Mouse (Mus musculus): ENCODE results near the gene Gzf1. TPM values are rescaled to one million over a fixed set of nuclear protein-coding genes. Genes with fewer than 3 reads are reported as not detected.

Gzf1 gene
- total RNA-seq (2021) (10 to 100 TPM; 26.8 to 31.7 TPM), polyA plus RNA-seq (2012; rRNA removed) (7.7 and 10.5 TPM in 2 replicates)
- long read RNA-seq, full-length matches to known transcripts = 5 of 8 reads
- long read RNA-seq, partial matches to known transcripts = 3 of 8 reads
- long read RNA-seq, other reads (novel, unspliced or antisense) = 0 of 8 reads

GRCm38 (mm10) chr2:148680775-148681291 lies at the start of gene Gzf1:
Gene Gzf1 (plus strand): TSS chr2:148681023.
- DNase-seq = peak; percentile 100

DNA sequence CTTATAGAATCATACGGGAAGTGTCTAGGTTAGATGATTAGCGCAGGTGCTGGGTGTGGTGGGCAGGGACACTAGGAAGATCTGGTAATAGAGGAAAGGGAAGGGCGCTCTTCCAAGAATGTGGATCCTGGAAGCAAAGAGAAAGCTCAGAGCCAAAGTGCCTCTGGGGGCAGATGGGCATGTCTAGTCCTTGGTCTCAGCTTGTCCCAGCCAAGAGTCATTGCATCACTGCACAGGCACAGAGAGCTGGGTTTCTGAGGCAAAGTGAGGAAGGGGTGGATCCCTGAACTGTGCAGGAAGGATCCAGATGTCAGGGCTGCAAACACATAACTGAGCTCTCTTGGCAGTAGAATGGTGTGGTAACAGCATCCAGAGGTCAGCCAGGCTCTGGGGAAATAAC lies 49.2 kb upstream of the Gzf1 start:
- DNase-seq = peak; percentile 31

DNA sequence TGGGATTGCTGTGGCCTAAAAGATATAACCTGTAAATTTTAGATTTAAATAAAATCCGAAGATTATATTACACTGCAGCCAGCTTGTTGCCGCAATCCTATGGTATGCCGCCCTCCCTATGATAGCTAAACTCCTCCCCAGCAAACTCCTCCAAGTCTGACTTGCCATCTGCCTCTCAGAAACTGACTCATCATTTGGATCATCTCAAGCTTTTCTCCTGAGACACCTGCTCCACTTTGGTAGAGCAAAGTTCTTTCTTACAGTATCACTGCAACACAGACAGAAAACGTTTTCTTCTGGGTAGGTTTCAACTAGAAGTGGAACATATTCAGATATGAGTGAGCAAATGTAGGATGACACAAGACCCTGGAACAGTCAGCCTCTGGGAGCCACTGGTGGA lies 46.4 kb upstream of the Gzf1 start:
- no peak for DNase-seq

DNA sequence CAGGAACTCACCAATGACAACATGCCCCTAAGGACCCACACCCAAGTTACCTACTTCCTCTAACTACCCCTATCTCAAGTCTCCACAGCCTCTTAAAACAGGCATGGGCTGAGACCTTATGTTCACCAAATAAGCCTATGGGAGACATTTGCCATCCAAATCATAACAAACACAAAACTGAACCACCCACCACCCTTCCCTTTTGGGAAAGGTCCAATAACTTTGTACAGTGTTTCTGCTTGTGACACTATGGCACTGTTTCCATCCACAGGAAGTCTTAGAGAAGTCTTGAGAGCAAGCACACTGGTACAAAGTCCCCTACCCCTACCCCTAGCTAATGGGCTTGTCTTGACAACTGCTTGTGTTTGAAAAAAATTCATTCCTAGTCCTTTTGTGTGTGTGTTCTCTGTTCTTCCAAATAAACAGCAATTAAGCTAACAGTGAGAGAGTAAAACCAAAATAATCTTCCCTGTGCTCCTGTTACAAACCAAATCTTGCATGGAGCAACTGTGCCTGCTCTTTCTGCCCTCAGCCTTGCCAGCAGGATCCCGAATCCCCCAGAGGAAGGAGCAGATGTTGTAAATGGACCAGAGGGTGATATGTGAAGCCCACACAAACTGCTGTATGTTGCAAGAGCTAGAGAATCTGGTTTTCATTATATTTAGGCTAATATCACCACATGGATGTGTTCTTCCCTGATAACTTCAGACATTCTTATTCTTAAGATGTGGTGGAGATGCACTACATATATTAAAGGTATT lies 38.0 kb upstream of the Gzf1 start:
- no peak for DNase-seq

DNA sequence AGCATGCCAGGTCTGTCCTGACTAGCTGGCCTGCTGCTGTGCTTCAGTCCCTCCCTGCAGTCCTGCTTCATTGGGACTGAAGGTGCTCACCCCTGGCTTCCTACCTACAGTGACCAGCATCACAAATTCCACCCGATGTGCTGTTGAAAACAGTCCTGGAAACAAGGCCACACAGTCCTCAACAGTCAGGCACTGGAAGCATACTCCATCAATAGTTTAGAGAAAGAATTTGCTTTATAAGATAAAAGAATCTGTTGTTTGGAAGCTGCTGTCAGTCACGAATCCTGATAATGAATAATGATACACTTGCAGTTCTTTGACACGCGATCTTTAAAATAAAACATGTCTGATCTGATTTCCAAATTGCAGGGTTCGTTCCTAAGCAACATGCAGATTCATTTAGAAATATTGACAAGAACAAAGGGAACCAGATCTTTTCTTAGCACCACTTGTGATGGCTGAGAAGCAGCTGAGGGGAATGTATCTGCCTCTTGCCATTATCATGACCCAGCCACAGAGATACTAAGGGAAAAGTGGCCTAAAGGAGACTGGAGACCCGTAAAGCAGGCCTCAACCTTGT lies 36.3 kb upstream of the Gzf1 start:
- no peak for DNase-seq

DNA sequence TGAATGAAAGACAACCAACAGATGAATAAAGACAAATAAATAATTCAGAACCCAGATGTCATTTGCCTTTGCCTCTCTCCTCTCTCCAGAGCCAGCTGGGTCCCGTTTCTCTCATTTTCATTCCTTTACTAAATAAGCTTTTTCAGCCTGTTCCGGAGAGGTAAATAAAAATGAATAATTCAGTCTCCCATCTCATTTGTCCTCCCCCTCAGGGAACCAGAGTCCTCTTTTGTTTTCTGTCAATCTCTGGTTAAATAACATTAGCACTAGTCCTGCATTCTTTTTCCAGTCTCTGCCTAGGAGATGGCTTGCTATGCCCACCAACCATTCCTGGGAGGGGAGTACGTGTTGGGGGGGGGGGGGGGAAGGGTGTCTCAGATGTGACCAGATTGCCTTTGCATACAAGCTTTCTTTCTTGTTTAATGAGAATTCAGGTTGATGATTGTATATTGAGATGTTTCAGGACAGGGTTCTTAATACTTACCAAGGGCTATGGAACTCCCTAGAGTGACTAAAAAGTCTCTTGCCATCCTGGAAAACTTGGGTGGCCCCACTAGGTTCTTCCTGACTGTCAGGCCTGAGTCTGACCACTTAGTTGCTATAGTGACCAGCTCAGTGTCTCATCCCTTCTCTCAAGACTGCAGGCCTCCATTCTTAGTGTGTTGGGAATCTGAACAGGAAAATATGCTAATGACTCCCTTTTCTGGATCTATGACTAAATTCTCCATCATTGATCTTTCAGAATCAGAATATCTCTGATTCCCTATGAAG lies 30.1 kb upstream of the Gzf1 start:
- no peak for DNase-seq

DNA sequence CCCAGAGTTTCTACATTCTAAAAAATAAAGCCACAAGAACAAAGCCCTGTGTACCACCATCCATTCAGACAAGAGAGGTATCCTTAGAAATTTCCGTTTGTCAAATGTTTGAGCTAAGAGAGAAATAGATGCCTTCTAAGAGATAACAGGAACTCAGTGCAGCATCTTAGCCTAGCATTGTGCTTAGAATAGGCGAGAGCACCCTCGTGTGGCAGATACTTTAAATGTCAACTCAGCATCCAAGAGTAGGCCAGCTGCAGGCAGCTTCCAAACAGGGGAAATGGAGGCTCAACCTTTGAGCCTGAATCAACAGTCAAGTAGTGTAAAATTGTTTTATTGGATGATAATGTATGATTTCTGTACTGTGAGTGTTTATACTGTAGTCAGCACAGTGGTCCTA lies 25.9 kb upstream of the Gzf1 start:
- DNase-seq = peak; percentile 70

DNA sequence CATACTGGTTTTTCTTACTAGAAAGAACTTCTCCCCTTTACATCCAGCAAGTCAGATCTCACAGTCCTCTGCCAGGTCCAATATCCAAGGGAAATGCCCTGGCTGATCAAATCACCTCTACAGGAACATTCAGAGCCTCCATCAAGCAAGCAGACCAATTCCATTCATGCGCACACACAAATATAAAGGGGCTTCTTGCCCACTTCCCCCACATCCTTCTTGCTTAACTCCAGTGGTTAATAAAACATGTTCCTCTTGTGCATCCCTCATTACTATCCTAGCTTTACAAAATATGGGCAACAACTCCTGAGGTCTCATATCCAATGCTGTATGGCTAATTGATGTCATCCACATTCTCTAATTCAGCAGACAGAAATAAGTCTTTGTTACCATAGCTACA lies 17.4 kb upstream of the Gzf1 start:
- DNase-seq = no peak

- peak; percentile 100 for DNase-seq
Observed at GRCm38 (mm10) chr2:148672199-148673096, 8.4 kb upstream of the Gzf1 start, which contains the start of gene Nxt1. Gene Nxt1 (plus strand): TSS chr2:148672601.

- DNase-seq = peak; percentile 77
Observed at GRCm38 (mm10) chr2:148677801-148678200, 3.0 kb upstream of the Gzf1 start.

DNA sequence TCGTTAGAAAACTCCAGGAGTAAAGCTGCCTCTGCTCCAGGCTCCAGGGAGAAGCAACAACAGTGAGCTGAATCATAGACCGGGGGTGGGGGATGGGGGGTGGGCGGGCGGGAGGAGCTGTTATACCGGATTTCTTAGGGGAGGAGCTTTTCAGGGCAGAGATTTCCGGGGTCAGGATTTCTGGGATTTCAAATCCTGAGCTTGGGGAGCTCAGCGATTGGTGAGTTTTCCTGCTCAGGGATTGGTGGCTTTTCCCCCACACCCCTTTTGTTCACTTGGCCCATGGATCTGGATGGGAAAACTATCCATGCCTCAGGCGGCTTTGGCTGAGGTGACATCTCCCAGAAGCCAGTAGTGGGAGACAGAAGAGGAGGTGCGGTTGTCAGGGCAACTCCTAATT lies 1.5 kb upstream of the Gzf1 start:
- peak; percentile 85 for DNase-seq

GRCm38 (mm10) chr2:148681461-148681891 lies 653 bp downstream of the Gzf1 start:
- peak; percentile 69 for DNase-seq

GRCm38 (mm10) chr2:148683031-148683430 lies 2.2 kb downstream of the Gzf1 start:
- DNase-seq = peak; percentile 54

DNA sequence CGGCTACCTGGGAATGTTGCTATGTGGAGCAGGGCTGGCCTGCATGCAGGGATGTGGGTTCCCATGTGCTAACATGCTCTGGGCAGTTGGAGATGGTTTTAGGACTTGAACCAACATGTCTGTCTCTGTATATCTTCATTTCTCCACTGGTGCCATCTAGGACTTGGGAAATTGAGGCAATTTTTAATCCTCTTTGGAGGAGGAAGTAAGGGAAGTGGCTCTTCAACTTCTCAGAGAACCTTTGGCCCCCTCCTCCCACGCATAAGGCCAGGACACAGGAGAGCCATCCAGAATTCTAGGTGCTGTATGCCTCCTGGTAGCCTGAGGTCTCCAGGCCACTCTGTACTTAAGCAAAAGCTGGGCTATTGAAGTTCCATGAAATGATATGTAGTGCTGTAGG lies 4.1 kb downstream of the Gzf1 start:
- DNase-seq = no peak

GRCm38 (mm10) chr2:148685709-148686108 lies 4.9 kb downstream of the Gzf1 start:
- peak; percentile 19 for DNase-seq

DNA sequence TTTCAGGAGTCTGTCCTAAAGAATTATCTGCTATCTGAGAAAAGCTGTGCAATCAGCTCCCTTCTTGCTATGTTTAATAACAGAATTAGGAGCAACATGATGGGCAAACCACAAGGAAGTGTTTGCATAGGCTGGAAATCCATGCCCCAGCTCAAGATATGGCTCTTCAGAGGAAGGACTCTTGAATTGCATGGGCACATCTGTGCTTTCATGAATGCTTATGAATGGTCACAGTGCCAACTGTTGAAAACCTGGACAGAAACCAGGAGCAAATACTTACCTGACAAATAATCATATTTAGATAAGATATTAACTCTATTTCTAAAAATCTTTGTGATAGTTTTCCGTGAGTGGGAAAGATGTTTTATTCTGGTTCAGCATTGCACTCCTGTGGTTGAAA lies 6.0 kb downstream of the Gzf1 start:
- no peak for DNase-seq

- no peak for DNase-seq
Observed at GRCm38 (mm10) chr2:148687971-148688370, 7.1 kb downstream of the Gzf1 start.

DNA sequence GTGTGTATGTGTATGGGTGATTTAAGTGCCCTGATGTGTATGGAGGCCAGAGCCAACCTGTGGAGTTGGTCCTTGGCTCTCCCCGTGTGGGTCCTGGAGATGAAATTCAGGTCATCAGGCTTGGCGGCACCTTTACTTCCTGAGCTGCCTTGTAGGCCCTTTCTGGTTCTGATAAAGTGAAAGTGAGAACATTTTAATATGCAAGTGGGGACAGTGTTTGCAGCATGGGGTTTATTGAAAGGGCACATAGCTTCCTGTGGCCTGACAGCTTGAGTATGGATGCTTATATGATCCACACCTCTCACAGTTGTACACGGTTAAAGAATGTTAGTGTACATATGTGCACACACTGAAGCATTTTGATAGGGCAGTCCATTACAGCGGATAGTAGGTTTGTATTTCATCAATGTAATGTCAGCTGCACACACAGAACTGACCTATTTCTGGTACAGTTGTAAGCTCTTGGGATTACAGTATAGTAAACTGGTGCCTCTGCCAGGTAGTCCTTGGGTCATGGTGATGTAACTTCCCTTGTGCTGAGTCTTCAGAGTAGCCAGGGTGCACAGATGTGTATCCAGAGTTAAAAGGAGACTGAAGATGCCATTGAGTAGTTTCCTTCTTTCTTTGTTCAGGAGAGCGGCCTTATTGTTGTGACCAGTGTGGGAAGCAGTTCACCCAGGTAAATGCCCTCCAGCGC lies 8.8 kb downstream of the Gzf1 start:
- no peak for DNase-seq

DNA sequence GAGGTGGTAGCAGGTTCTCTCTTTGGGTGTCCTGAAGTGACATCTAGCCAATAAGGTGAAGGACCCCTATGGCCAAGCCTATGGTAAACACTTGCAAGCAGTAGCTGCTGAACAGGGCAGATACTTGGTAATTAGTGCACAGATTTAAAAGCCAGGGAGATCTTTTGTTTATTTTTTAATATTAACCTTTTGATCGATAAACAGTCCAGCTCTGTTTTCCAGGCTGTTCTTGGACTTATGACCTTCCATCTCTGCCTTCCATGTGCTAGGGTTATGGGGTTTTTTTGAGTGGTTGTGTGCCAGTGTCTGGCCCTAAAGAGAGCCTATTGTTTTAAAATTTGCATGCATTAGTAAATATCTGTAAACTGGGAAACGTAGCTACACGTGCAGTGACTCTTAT lies 9.5 kb downstream of the Gzf1 start:
- DNase-seq = no peak

DNA sequence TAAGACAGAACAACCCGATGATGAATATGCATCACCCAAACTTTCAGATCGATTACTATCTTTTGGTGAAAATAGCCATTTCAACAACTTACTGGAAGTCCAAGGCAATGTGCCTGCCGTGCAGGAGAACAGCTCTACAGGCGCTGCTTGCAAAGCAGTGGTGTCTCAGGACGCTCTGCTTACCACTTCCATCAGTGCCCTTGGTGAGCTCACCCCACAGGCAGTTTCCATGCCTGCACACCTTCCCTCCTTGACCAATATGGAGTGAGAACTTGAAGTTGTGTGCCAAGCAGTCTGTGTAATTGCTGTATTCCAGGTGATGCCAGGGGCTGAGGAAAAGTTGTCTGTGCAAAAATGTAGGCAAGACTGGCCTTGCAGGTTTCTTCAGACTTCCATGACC lies 10.0 kb downstream of the Gzf1 start:
- no peak for DNase-seq

- DNase-seq = no peak
Observed at GRCm38 (mm10) chr2:148698571-148698970, 17.7 kb downstream of the Gzf1 start.
